Mouse (Mus musculus) stomach, postnatal 0 days (tissue): ENCODE data around the gene Naa80.

ENCODE experiments used
- CTCF ChIP-seq: IDR thresholded peaks from 2 replicates; pipeline ENCODE4 v1.5.1; 2016; ENCODE audit warnings: antibody characterized with exemption, low read depth, mild to moderate bottlenecking, moderate library complexity
- EP300 ChIP-seq: optimal IDR thresholded peaks from 2 replicates; pipeline ENCODE3; 2016; ENCODE audit warnings: antibody characterized with exemption

- TF ChIP-seq CTCF (no peak), EP300 (no peak)
Observed at GRCm38 (mm10) chr9:107611456-107612190, 32.9 kb downstream of the Naa80 start.
